Mouse (Mus musculus) cortical plate, adult 2 months (tissue): ENCODE results near the gene Psen2. TPM values are rescaled to one million over a fixed set of nuclear protein-coding genes. Genes with fewer than 3 reads are reported as not detected.

Source experiments
- H3K27ac ChIP-seq: fragments of 200-500 bp; 2 replicates; pipeline ENCODE4 v1.5.1; 2012; ENCODE audit warnings: low read length, control low read depth, inconsistent platforms; ENCODE audit not compliant: insufficient read depth
- H3K4me1 ChIP-seq: fragments of 200-500 bp; 2 replicates; pipeline ENCODE4 v1.6.1; 2011; ENCODE audit warnings: low read length; ENCODE audit not compliant: control insufficient read depth, insufficient read depth
- H3K4me3 ChIP-seq: fragments of 200-500 bp; 2 replicates; pipeline ENCODE4 v1.5.1; 2011; ENCODE audit warnings: mild to moderate bottlenecking, low read length, control low read depth; ENCODE audit not compliant: insufficient read depth
- CTCF ChIP-seq: fragments of 200-500 bp; IDR thresholded peaks from 2 replicates; pipeline ENCODE4 v1.5.1; 2011; ENCODE audit warnings: mild to moderate bottlenecking, control low read depth, low read length; ENCODE audit not compliant: insufficient read depth; ENCODE audit errors: extremely low read depth
- POLR2A ChIP-seq: fragments of 200-500 bp; IDR thresholded peaks from 2 replicates; pipeline ENCODE4 v1.6.1; 2011; ENCODE audit warnings: mild to moderate bottlenecking, low read length, control low read depth; ENCODE audit not compliant: insufficient read depth; ENCODE audit errors: extremely low read depth
- polyA plus RNA-seq: library from polyadenylated mRNA; depleted of rRNA; stranded (reverse); fragments of >200 nt; gene quantifications from 2 replicates; pipeline ENCODE4 v1.2.3, GENCODE M21; 2012

The Psen2 gene
- polyA plus RNA-seq, 1 experiment: 27.5 TPM

DNA sequence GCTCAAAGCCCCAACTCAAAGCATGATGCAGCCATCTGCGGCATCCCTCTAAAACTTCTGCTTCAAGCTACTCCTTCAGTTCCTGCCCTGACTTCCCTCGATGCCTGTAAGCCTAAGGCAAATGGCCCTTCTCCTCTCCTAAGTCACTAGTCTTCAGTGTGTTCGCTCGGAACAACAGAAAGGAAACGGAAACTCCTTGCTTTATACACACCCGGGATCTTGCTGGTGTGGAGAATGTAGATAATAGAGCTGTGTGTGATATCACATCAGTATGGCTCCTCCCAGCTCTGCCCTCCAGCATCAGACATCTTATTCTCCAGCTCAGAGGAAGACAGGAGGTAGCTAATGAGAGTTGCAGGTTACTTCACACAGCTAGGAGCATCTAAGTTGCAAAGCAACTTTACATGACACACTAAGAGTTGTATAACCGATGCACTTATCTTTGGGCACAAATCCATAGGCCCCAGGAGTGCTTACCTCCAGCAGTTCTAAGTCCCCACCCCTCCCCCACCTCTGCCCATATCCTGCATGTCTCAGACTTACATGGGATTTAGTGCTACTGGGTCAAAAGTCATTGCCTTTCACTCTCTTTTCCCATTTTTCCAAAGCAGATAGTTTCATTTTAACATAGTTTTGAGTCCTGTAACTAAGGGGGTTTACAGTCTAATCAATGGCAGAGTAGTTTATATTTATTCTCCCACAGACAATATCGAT is 1.2 kb downstream of the Psen2 start:
- Histone ChIP-seq H3K4me3 (no peak overlapping the region), H3K27ac (no peak overlapping the region), H3K4me1 (no peaks in the 10 kb centered on the region)
- TF ChIP-seq CTCF (no peak), POLR2A (no peak)

DNA sequence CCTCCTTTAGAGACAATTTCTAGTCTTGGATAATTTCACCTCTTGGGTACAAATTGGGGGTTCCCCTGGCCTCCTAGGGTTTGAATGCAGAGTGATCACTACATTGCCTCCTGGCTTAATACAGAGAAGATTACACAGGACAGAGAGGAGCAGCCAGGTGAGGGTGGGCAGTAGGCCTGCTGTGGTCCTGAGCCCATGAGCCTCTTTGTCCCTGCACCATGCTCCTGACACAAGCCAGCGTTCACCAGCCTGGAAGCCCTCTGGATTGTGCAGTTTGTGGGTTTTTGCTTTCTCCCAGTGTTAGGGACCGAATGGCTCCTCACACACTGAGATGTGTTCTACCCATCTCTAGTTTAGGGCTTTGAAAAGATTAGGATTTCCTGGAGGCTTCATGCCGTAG is 1.8 kb downstream of the Psen2 start:
- H3K4me3 ChIP-seq: no peak overlapping the region

DNA sequence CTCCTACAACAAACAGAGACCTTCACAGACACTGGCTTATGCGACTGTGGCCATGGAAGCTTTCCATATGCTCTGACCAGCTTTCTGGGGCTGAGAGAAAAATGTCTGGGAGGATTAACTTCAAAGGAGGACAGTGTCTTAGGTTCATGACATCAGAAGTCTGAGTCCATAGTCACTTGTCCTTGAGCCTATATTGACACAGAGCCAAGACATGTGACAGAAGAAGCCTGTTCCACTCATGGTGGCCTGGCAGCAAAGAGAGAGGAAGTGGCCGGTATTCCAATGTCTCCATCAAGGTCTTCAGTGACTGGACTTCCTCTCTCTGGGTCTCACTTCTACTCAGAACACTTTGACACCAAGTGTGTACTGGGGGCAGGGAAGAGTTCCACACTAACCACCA is 2.4 kb downstream of the Psen2 start:
- Histone ChIP-seq H3K4me1 (no peaks in the 10 kb centered on the region), H3K4me3 (no peak overlapping the region), H3K27ac (no peak overlapping the region)
- no peak for TF ChIP-seq POLR2A

More for the DNA sequence above, 1.8 kb downstream of the Psen2 start:
- no peak for TF ChIP-seq POLR2A
- no peak for TF ChIP-seq CTCF
- no peak overlapping the region for H3K27ac ChIP-seq
- no peaks in the 10 kb centered on the region for H3K4me1 ChIP-seq

DNA sequence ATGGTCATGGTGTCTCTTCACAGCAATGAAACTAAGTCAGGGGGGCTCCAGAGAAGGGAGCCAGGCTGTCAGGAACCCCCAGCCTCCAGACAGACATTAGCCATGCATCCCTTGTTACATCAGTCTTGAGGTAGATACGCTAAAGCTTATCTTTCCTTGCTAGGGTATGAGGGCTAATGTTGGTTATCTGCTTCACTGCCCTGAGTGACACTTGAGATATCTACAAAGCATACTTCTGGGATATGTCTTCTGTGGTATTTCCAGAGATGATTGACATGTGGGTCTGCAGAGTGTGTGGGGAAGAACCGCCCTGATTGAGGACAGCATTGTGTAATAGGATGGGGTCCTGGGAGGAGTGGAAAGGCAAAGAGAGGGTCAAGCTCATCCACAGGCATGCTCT is 3.5 kb downstream of the Psen2 start:
- no peak overlapping the region for H3K4me3 ChIP-seq
- H3K27ac ChIP-seq: no peak overlapping the region
- TF ChIP-seq CTCF (no peak), POLR2A (no peak)
- peaks cover under 1% of the 10 kb centered on the region; the same call in 1 of the 2 replicates for H3K4me1 ChIP-seq

DNA sequence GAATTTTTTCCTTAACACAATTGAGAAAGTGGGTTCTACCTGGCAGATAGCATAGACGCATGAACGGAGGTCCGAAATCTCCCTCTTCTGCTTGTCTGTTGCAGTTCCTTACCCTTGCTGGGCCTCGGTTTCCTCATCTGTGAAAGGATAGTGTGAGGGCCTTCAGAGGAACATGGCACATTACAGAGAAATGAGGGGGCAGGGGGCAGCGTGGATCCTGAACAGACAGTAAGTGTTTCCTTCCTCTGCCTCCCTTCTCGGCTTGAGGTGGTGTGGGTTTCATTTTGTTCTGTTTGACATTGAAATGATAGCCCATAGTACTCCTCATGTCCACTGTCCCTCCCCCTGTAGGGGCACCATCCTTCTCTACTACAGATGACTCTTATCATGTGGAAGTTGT is 5.8 kb downstream of the Psen2 start:
- peaks cover 2% of the 10 kb centered on the region; the same call in 1 of the 2 replicates for H3K4me1 ChIP-seq
- no peak overlapping the region for H3K27ac ChIP-seq
- TF ChIP-seq CTCF (no peak), POLR2A (no peak)
- H3K4me3 ChIP-seq: no peak overlapping the region

DNA sequence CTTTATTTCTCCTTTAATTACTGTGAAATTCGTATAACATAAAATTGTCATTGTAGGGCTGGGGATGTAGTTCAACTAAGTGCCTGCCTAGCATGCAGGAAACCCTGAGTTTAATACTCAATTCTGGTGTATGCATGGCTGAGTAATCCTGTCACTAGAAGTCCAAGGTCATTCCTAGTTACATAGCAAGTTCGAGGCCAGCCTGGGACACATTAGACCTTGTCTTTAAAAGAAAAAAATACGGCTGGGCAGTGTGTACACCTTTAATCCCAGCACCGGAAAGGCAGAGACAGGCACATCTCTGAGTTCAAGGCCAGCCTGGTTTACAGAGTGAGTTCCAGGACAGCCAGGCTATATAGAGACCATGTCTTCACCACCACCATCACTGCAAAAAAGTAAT is 6.4 kb downstream of the Psen2 start:
- Histone ChIP-seq H3K4me1 (peaks cover 2% of the 10 kb centered on the region; the same call in 1 of the 2 replicates), H3K27ac (no peak overlapping the region), H3K4me3 (peak overlapping the region; percentile 52)
- TF ChIP-seq POLR2A (no peak), CTCF (no peak)

DNA sequence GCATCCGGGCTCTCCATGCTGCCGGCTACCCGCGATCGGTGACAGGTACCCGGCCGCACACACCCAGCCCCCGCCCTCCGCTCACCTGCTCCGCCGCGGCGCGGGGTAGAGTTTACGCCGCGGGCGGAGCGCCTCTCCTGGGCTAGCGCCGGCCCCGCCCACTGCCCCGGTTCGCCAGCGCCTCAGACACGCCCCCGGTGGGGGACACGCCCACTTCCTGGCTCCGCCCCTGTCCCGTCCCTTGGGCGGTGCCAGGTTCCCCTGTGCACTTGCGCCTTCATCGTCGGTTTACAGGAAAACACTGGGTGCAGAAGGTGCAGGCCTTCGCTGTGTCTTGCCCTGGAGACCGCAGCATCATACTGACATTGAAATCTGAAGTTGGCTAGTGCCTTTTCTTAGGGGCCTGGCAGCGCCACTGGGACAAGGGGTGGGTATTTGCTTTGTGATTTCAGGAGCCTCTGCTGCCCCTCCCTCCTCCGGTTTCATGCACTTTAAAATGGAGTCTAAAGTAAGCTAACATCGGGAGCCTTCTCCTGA is 7.0 kb downstream of the Psen2 start:
- Histone ChIP-seq H3K27ac (peak overlapping the region; percentile 49; the same call in 1 of the 2 replicates), H3K4me1 (peaks cover 2% of the 10 kb centered on the region; the same call in 1 of the 2 replicates), H3K4me3 (peak overlapping the region; percentile 52)
- TF ChIP-seq CTCF (no peak), POLR2A (peak; percentile 98)

DNA sequence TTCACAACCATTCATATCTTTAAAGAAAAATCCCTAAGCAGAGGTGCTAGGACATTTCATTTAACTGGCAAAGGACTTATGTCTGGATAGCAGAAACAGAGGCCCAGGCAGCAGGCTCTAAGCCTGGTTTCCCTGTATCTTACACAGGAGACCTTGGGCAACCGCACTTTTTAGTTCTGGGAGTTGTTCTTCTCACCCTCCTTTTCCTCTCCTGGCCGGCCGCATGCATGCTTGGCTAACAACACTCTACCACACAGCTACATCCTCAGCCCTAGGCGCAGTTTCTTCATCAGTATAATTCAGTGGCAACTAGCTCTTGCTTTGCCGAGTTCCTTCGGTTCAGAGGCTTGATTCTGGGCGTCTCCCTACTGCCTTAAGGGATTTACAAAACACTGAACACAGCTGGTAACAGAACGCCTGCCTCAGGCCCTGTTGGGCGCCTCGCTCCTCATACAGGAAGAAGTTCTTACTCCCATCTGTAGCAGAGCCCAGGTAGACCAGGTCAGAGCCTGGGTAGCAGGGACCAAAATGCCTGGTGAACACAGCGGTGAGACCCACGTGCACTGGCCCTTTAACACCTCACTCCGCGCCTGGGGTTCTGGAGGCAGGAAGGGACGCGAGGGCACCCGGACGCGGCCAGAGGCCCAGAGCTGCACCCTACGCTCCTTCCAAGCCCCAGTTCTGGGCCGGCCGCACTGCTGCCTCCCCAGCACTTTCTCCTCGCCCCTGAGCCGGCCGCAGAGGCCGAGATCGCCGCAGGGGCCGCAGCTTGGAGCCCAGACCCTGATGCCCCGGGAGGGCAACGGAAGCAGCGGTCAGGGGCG is 7.7 kb downstream of the Psen2 start:
- Histone ChIP-seq H3K4me3 (peak overlapping the region; percentile 52), H3K4me1 (peaks cover 2% of the 10 kb centered on the region; the same call in 1 of the 2 replicates), H3K27ac (peak overlapping the region; percentile 22; the same call in 1 of the 2 replicates)
- TF ChIP-seq CTCF (no peak), POLR2A (no peak)

DNA sequence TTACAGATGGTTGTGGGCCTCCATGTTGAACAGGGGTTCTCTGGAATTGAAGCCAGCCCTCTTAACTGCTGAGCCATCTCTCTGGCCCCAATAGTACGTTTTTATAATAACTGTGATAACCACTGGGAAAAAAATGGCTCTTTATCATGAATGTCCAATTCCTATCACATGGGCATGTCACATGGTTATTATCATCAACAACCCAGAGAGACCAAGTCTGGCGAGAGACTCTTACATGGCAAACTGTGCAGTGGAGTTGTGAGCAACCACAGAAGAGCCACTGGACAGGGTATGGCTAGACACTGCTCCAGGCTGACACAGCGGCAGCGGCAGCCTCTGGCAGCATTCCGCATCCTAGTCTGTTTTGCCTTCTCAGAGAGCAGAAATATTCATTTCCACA is 8.9 kb downstream of the Psen2 start:
- TF ChIP-seq POLR2A: no peak
- TF ChIP-seq CTCF: no peak
- Histone ChIP-seq H3K27ac (no peak overlapping the region), H3K4me1 (peaks cover 2% of the 10 kb centered on the region; the same call in 1 of the 2 replicates), H3K4me3 (no peak overlapping the region)
